Mouse (Mus musculus): ENCODE data around the gene Stam2. TPM values are rescaled to one million over a fixed set of nuclear protein-coding genes. Genes with fewer than 3 reads are reported as not detected.

Stam2 gene
- total RNA-seq (2021) = 10 to 100 TPM; 18.8 to 19.9 TPM

GRCm38 (mm10) chr2:52742256-52743158 is at the start of gene Stam2:
Gene Stam2 (minus strand): TSS chr2:52742281.
- intact Hi-C loops (cut with DNase I) = loop anchor here (5.0 kb wide), 1 partner anchor 450 kb away; the partner anchor contains the start of genes Arl6ip6 and Prpf40a
- DNase-seq (ENCODE audit: low spot score) = peak; percentile 85

- intact Hi-C loops (cut with DNase I) = no loop called here
- DNase-seq (ENCODE audit: low spot score) = no peak
These were observed 43.1 kb upstream of the Stam2 start for GRCm38 (mm10) chr2:52785106-52785721.

GRCm38 (mm10) chr2:52779987-52780386 is 37.9 kb upstream of the Stam2 start:
- intact Hi-C loops (cut with DNase I) = no loop called here

GRCm38 (mm10) chr2:52779381-52779780 is 37.3 kb upstream of the Stam2 start:
- DNase-seq (ENCODE audit: low spot score) = peak; percentile 55
- intact Hi-C loops (cut with DNase I) = no loop called here

More at GRCm38 (mm10) chr2:52779987-52780386, 37.9 kb upstream of the Stam2 start:
- no peak for DNase-seq (ENCODE audit: low spot score)

- intact Hi-C loops (cut with DNase I) = no loop called here
- no peak for DNase-seq (ENCODE audit: low spot score)
These were observed 35.8 kb upstream of the Stam2 start for GRCm38 (mm10) chr2:52777839-52778238.

GRCm38 (mm10) chr2:52774373-52774772 is 32.3 kb upstream of the Stam2 start:
- intact Hi-C loops (cut with DNase I) = no loop called here
- DNase-seq (ENCODE audit: low spot score) = no peak

- no peak for DNase-seq (ENCODE audit: low spot score)
- intact Hi-C loops (cut with DNase I) = no loop called here
These were observed 30.8 kb upstream of the Stam2 start for GRCm38 (mm10) chr2:52772774-52773393.

- intact Hi-C loops (cut with DNase I) = loop anchor here (5.0 kb wide), 2 partner anchors 72 to 92 kb away; partner anchors contain the start of gene Fmnl2
- no peak for DNase-seq (ENCODE audit: low spot score)
These were observed 23.0 kb upstream of the Stam2 start for GRCm38 (mm10) chr2:52765130-52765529.

- intact Hi-C loops (cut with DNase I) = loop anchor here (5.0 kb wide), 1 partner anchor 243 kb away; no protein-coding TSS in a partner anchor
- no peak for DNase-seq (ENCODE audit: low spot score)
These were observed 21.8 kb upstream of the Stam2 start for GRCm38 (mm10) chr2:52763891-52764290.

GRCm38 (mm10) chr2:52763040-52763736 is 21.1 kb upstream of the Stam2 start:
- peak; percentile 48 for DNase-seq (ENCODE audit: low spot score)
- intact Hi-C loops (cut with DNase I) = loop anchor here (5.0 kb wide), 1 partner anchor 244 kb away; no protein-coding TSS in a partner anchor

GRCm38 (mm10) chr2:52762529-52762928 is 20.4 kb upstream of the Stam2 start:
- intact Hi-C loops (cut with DNase I) = loop anchor here (5.0 kb wide), 1 partner anchor 245 kb away; no protein-coding TSS in a partner anchor
- DNase-seq (ENCODE audit: low spot score) = no peak

GRCm38 (mm10) chr2:52758627-52759026 is 16.5 kb upstream of the Stam2 start:
- DNase-seq (ENCODE audit: low spot score) = no peak
- intact Hi-C loops (cut with DNase I) = no loop called here

- intact Hi-C loops (cut with DNase I) = loop anchor here (2.0 kb wide), 2 partner anchors 328 to 366 kb away; no protein-coding TSS in a partner anchor
- DNase-seq (ENCODE audit: low spot score) = no peak
These were observed 14.6 kb upstream of the Stam2 start for GRCm38 (mm10) chr2:52756691-52757090.

GRCm38 (mm10) chr2:52753573-52754317 is 11.7 kb upstream of the Stam2 start:
- no peak for DNase-seq (ENCODE audit: low spot score)
- intact Hi-C loops (cut with DNase I) = no loop called here

- DNase-seq (ENCODE audit: low spot score) = no peak
- intact Hi-C loops (cut with DNase I) = loop anchor here (5.0 kb wide), 1 partner anchor 448 kb away; the partner anchor contains the start of genes Arl6ip6 and Prpf40a
These were observed 2.0 kb upstream of the Stam2 start for GRCm38 (mm10) chr2:52744099-52744498.

- DNase-seq (ENCODE audit: low spot score) = no peak
These were observed 313 bp downstream of the Stam2 start for GRCm38 (mm10) chr2:52741681-52742255.

GRCm38 (mm10) chr2:52740596-52740995 is 1.5 kb downstream of the Stam2 start:
- intact Hi-C loops (cut with DNase I) = loop anchor here (5.0 kb wide), 1 partner anchor 452 kb away; the partner anchor contains the start of genes Arl6ip6 and Prpf40a
- DNase-seq (ENCODE audit: low spot score) = no peak

More at GRCm38 (mm10) chr2:52741681-52742255, 313 bp downstream of the Stam2 start:
- intact Hi-C loops (cut with DNase I) = loop anchor here (5.0 kb wide), 1 partner anchor 451 kb away; the partner anchor contains the start of genes Arl6ip6 and Prpf40a

- intact Hi-C loops (cut with DNase I) = loop anchor here (10.0 kb wide), 1 partner anchor 100 kb away; no protein-coding TSS in a partner anchor
- no peak for DNase-seq (ENCODE audit: low spot score)
These were observed 7.6 kb downstream of the Stam2 start for GRCm38 (mm10) chr2:52734504-52734903.
